ENCODE assay signal across 8 mouse cellular contexts in the genomic region with DNA sequence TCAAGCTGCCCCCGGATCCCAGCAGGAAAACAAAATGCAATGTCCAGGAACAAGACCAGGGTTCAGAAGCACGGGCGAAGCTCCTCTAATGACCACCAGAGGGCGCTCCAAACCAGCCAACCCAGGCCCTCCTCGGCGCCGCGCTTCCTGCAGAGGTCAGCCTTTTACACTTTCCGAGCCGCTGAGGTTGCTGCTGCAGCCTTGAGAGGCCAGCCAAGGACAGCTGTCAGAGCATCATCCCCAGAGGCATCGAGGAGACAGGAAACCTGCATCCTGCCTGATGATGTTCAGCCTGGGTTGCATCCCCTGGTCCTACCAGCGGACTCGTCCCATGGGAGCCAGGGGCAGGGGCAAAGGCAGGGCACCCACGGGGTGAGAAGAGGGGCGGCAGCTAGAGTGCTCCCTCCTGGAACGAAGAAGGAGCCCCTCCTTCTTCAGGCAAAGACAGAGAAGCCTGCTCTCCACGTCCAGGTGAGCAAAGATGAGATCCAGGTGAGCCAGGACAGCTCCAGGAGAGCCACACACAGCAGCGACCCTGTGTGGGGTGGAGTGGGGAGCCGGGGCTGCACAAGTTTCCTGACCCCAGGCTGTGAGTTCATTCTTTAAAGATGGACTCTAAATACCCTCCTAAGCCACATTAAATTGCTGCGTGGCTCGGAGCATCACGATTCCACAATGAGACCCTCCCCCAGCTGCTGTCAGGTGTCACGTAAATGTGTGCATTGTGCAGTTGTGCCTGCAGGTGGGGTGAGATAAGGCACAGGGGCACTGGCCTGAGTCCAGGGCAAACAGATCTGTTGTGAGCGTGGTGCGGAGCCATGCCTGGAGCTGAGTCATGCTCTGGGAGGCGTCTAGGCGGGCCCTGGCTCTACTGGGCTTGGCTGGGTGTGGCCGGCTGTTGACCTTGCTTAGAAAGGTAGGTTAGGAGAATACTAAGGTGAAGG. TPM values are rescaled to one million over a fixed set of nuclear protein-coding genes. Genes with fewer than 3 reads are reported as not detected.
DNase-seq lines count a peak whose midpoint lies in the region; ATAC-seq and TF ChIP-seq lines count a peak whose summit lies in the region.

A gene (plus strand): TSS at position 204 of the 944 bp plus-strand sequence.

- TF ChIP-seq POLR2A in myocyte (IDR thresholded peaks at IDR 0.05; ENCODE audit: insufficient read length, low read depth): no peak

- H3K79me2 ChIP-seq in C2C12 (ENCODE audit: control insufficient read depth, insufficient read depth): no peaks in the 10 kb centered on the region
- no peaks in the 10 kb centered on the region for H3K79me2 ChIP-seq in myocyte (ENCODE audit: control insufficient read depth, insufficient read depth)

- 12% methylated on average over 28 of the region's 28 CpGs for WGBS in heart, embryonic 14.5 days
- 14% methylated on average over 28 of the region's 28 CpGs for WGBS in liver, embryonic 11.5 days

- H3K4me1 ChIP-seq in heart, embryonic 14.5 days (ENCODE audit: control insufficient read depth in 2 of 2, insufficient read depth in 2 of 2, low read length in 2 of 2): peaks cover 3 to 7% of the 10 kb centered on the region in 2 experiments; a peak in 3 of 4 replicates
- H3K4me1 ChIP-seq in liver, embryonic 11.5 days (replicated peaks; ENCODE audit: control insufficient read depth, insufficient read depth, low read length): peaks cover 10% of the 10 kb centered on the region

- peak; percentile 100 for TF ChIP-seq CTCF in C2C12 (IDR thresholded peaks at IDR 0.05; ENCODE audit: control insufficient read depth, insufficient read depth, insufficient read length)

- no peak within 1 kb of the TSS for H3K27ac ChIP-seq in heart, embryonic 14.5 days (replicated peaks in 1 of 2; ENCODE audit: control insufficient read depth in 1 of 2, insufficient read depth in 1 of 2, low read depth in 2 of 2, low read length in 2 of 2)
- H3K27ac ChIP-seq in liver, embryonic 11.5 days (ENCODE audit: low read depth, low read length): no peak within 1 kb of the TSS

- ATAC-seq in heart, embryonic 14.5 days (ENCODE audit: insufficient number of reproducible peaks, insufficient read depth, low FRiP score, low read depth): peak; percentile 66
- peak; percentile 79 for ATAC-seq in liver, embryonic 11.5 days (replicated peaks; ENCODE audit: low FRiP score)

- H3K9me3 ChIP-seq in heart, embryonic 14.5 days (ENCODE audit: control insufficient read depth, low read length): no peaks in the 10 kb centered on the region
- no peaks in the 10 kb centered on the region for H3K9me3 ChIP-seq in liver, embryonic 11.5 days (ENCODE audit: control insufficient read depth, low read length)

- no peaks in the 10 kb centered on the region for H3K36me3 ChIP-seq in C2C12 (ENCODE audit: control insufficient read depth, insufficient read depth)
- H3K36me3 ChIP-seq in heart, embryonic 14.5 days (ENCODE audit: control insufficient read depth, insufficient read depth, low read length): no peaks in the 10 kb centered on the region
- H3K36me3 ChIP-seq in liver, embryonic 11.5 days (ENCODE audit: control insufficient read depth, insufficient read depth, low read length): no peaks in the 10 kb centered on the region
- no peaks in the 10 kb centered on the region for H3K36me3 ChIP-seq in myocyte (ENCODE audit: control insufficient read depth, insufficient read depth)

- H3K9ac ChIP-seq in heart, embryonic 14.5 days (ENCODE audit: low read length): no peak within 1 kb of the TSS
- H3K9ac ChIP-seq in liver, embryonic 11.5 days (ENCODE audit: low read depth, low read length): no peak within 1 kb of the TSS

- no peaks in the 10 kb centered on the region for H3K27me3 ChIP-seq in C2C12 (ENCODE audit: control insufficient read depth, insufficient read depth, insufficient read length)
- peaks cover 17% of the 10 kb centered on the region; the same call in 1 of the 2 replicates for H3K27me3 ChIP-seq in heart, embryonic 14.5 days (ENCODE audit: control insufficient read depth, insufficient read depth, low read length)
- 0 out of 2 replicates have a peak, but pooled peaks cover 3% of the 10 kb centered on the region for H3K27me3 ChIP-seq in liver, embryonic 11.5 days (replicated peaks; ENCODE audit: control insufficient read depth, insufficient read depth, low read length)
- no peaks in the 10 kb centered on the region for H3K27me3 ChIP-seq in myocyte (ENCODE audit: control insufficient read depth, insufficient read depth, insufficient read length)

- H3K79me3 ChIP-seq in C2C12 (ENCODE audit: low read depth): no peaks in the 10 kb centered on the region

- H3ac ChIP-seq in C2C12 (ENCODE audit: control insufficient read depth, insufficient read length, low read depth) (no peak within 1 kb of the TSS), myocyte (ENCODE audit: control insufficient read depth, insufficient read length) (no peak within 1 kb of the TSS)

- DNase-seq in brain, embryonic 18.5 days (ENCODE audit: low read depth, low spot score): peak; percentile 57
- peak; percentile 39 for DNase-seq in fibroblast of lung, adult 2 months (ENCODE audit: low read depth)
- peak; percentile 93 for DNase-seq in kidney, postnatal 10 days
- peak; percentile 78 for DNase-seq in liver, embryonic 11.5 days (ENCODE audit: low spot score)
- peak; percentile 79 to 91 for DNase-seq in spleen, postnatal 4 days (ENCODE audit: low spot score in 2 of 2)

- H3K4me3 ChIP-seq in C2C12 (ENCODE audit: insufficient read depth, poor library complexity, severe bottlenecking): no peak within 1 kb of the TSS
- no peak within 1 kb of the TSS for H3K4me3 ChIP-seq in heart, embryonic 14.5 days (ENCODE audit: control insufficient read depth in 1 of 2, insufficient read depth in 1 of 2, low read depth in 1 of 2, low read length in 2 of 2)
- H3K4me3 ChIP-seq in liver, embryonic 11.5 days (ENCODE audit: low read depth, low read length): no peak within 1 kb of the TSS
- H3K4me3 ChIP-seq in myocyte: no peak within 1 kb of the TSS

- H3K4me2 ChIP-seq in heart, embryonic 14.5 days (ENCODE audit: low read length): peak within 1 kb of the TSS; percentile 35
- peak within 1 kb of the TSS; percentile 41 for H3K4me2 ChIP-seq in liver, embryonic 11.5 days
- H3K4me2 ChIP-seq in myocyte (ENCODE audit: low read depth): peak within 1 kb of the TSS; percentile 80

TF ChIP-seq in C2C12, 6 proteins besides CTCF, POLR2A, EP300 and RAD21:
- TF ChIP-seq CEBPB (IDR thresholded peaks at IDR 0.05; ENCODE audit: low read depth) (no peak), MYOD1 (IDR thresholded peaks at IDR 0.05; ENCODE audit: control insufficient read depth, insufficient read length, low read depth) (peak; percentile 83), MYOG (IDR thresholded peaks at IDR 0.05; ENCODE audit: control insufficient read depth, extremely low read depth, insufficient read length) (no peak), USF1 (IDR thresholded peaks at IDR 0.05; ENCODE audit: low read depth) (no peak), FOSL1 (IDR thresholded peaks at IDR 0.05; ENCODE audit: insufficient read depth, low read length, poor library complexity, severe bottlenecking) (no peak), MAX (IDR thresholded peaks at IDR 0.05) (peak; percentile 61)

TF ChIP-seq in myocyte, 11 proteins besides CTCF, POLR2A, EP300 and RAD21:
- no peak for TF ChIP-seq REST (IDR thresholded peaks at IDR 0.05; ENCODE audit: insufficient read depth, insufficient read length)
- no peak for TF ChIP-seq POLR2AphosphoS2 (IDR thresholded peaks at IDR 0.05; ENCODE audit: insufficient read length, low read depth)
- TF ChIP-seq E2F4 (IDR thresholded peaks at IDR 0.05; ENCODE audit: insufficient read depth): no peak
- peak; percentile 58 to 87 (median 79) for TF ChIP-seq MYOG (IDR thresholded peaks at IDR 0.05; ENCODE audit: control insufficient read depth in 1 of 3, insufficient read depth in 1 of 3, insufficient read length in 2 of 3, low read depth in 2 of 3)
- no peak for TF ChIP-seq TCF12 (IDR thresholded peaks at IDR 0.05; ENCODE audit: insufficient read depth, poor library complexity, severe bottlenecking)
- TF ChIP-seq MAX (IDR thresholded peaks at IDR 0.05; ENCODE audit: low read depth): no peak
- peak in 2 of 3 experiments; percentile 79 to 88 for TF ChIP-seq MYOD1 (IDR thresholded peaks at IDR 0.05; ENCODE audit: control insufficient read depth in 1 of 3, insufficient read length in 2 of 3, low read depth in 2 of 3)
- no peak for TF ChIP-seq CEBPB (IDR thresholded peaks at IDR 0.05; ENCODE audit: insufficient read depth, poor library complexity, severe bottlenecking)
- no peak for TF ChIP-seq USF1 (IDR thresholded peaks at IDR 0.05; ENCODE audit: low read depth)
- no peak for TF ChIP-seq SRF (IDR thresholded peaks at IDR 0.05; ENCODE audit: control insufficient read depth, insufficient read length, low read depth)
- no peak for TF ChIP-seq TCF3 (IDR thresholded peaks at IDR 0.05; ENCODE audit: insufficient read length, low read depth)

RNA-seq across cellular contexts. Expression of the gene that starts here (rescaled TPM):
- 230 TPM for polyA plus RNA-seq in C2C12 (2012; fragmentation: generic; extraction: Trizol)
- 2.2 and 2.6 TPM in 2 replicates for polyA plus RNA-seq in heart, embryonic 14.5 days (2014; fragmentation: Nextera tagmentation; extraction: Ambion mirVana)
- polyA plus RNA-seq in liver, embryonic 11.5 days (2014; fragmentation: Nextera tagmentation; extraction: Ambion mirVana): 8.5 and 14.0 TPM in 2 replicates
- 53.3 TPM for polyA plus RNA-seq in myocyte (2012; fragmentation: generic; extraction: Trizol)

Comparison
In these comparisons a context has a peak if more than half of its experiments do, and no peak if none do; other contexts are left out.
1. DNase-seq: peak in every context shown above with its lines; median percentile 93 in kidney, postnatal 10 days; 85 in spleen, postnatal 4 days; 78 in liver, embryonic 11.5 days; 57 in brain, embryonic 18.5 days; 39 in fibroblast of lung, adult 2 months.